Mouse (Mus musculus) heart, embryonic 12.5 days (tissue): ENCODE results near the gene Col7a1. TPM values are rescaled to one million over a fixed set of nuclear protein-coding genes. Genes with fewer than 3 reads are reported as not detected.

Experiments
- ATAC-seq: fragments of 200-750 bp; cut with Nextera tagmentation; 2 replicates; pipeline ENCODE4 v1.8.0; 2017; ENCODE audit warnings: moderate TSS enrichment, moderate library complexity; ENCODE audit not compliant: insufficient number of reproducible peaks, low FRiP score
- H3K27ac ChIP-seq: fragments of 300-500 bp; sonication (generic); 2 replicates; pipeline ENCODE4 v1.5.1; 2016; ENCODE audit warnings: mild to moderate bottlenecking, moderate library complexity; ENCODE audit not compliant: poor library complexity, severe bottlenecking
- H3K27me3 ChIP-seq: fragments of 300-500 bp; sonication (generic); replicated peaks from 2 replicates; pipeline ENCODE4 v1.6.1; 2016; ENCODE audit warnings: mild to moderate bottlenecking, moderate library complexity
- H3K36me3 ChIP-seq: fragments of 300-500 bp; sonication (generic); 2 replicates; pipeline ENCODE4 v1.6.1; 2016; ENCODE audit warnings: mild to moderate bottlenecking, moderate library complexity
- H3K4me1 ChIP-seq: fragments of 300-500 bp; sonication (generic); replicated peaks from 2 replicates; pipeline ENCODE4 v1.6.1; 2016; ENCODE audit warnings: mild to moderate bottlenecking
- H3K4me2 ChIP-seq: fragments of 300-500 bp; sonication (generic); 2 replicates; pipeline ENCODE4 v1.6.1; 2016; ENCODE audit warnings: mild to moderate bottlenecking, moderate library complexity
- H3K4me3 ChIP-seq: fragments of 300-500 bp; sonication (generic); 2 replicates; pipeline ENCODE4 v1.5.1; 2016; ENCODE audit warnings: mild to moderate bottlenecking
- H3K9ac ChIP-seq: fragments of 300-500 bp; sonication (generic); 2 replicates; pipeline ENCODE4 v1.6.1; 2016; ENCODE audit warnings: mild to moderate bottlenecking, moderate library complexity
- H3K9me3 ChIP-seq: fragments of 300-500 bp; sonication (generic); replicated peaks from 2 replicates; pipeline ENCODE4 v1.6.1; 2016; ENCODE audit warnings: mild to moderate bottlenecking, moderate library complexity
- WGBS: fragments of 180-500 bp; shearing (Covaris S2); methylation state at CpG from one replicate; pipeline ENCODE4 v1.1.7; 2016; 5-methylcytosine and 5-hydroxymethylcytosine counted together
- polyA plus RNA-seq: library from polyadenylated mRNA; unstranded; fragments of >200 nt; fragmentation: Nextera tagmentation; extraction: Ambion mirVana; gene quantifications from 2 replicates; pipeline ENCODE4 v1.2.1, GENCODE M21; 2016

Gene Col7a1
- polyA plus RNA-seq, 1 experiment from 2014 or later, result 1.1 TPM

GRCm38 (mm10) chr9:108949231-108949966 lies 4.0 kb upstream of the Col7a1 start:
- Histone ChIP-seq H3K4me3 (no peak overlapping the region), H3K27ac (peak overlapping the region; percentile 71), H3K36me3 (peaks cover 69% of the 10 kb centered on the region), H3K27me3 (peaks cover 26% of the 10 kb centered on the region), H3K4me1 (peaks cover 32% of the 10 kb centered on the region), H3K9ac (peak overlapping the region; percentile 28; the same call in 1 of the 2 replicates), H3K9me3 (no peaks in the 10 kb centered on the region), H3K4me2 (no peak overlapping the region)
- 77% methylated on average over 13 of the region's 13 CpGs for WGBS
- ATAC-seq, result peak; percentile 30; the same call in 1 of the 2 replicates

- Histone ChIP-seq H3K4me1 (peaks cover 32% of the 10 kb centered on the region), H3K9ac (no peak overlapping the region), H3K27me3 (peaks cover 32% of the 10 kb centered on the region), H3K4me2 (no peak overlapping the region), H3K4me3 (no peak overlapping the region), H3K36me3 (peaks cover 61% of the 10 kb centered on the region), H3K9me3 (no peaks in the 10 kb centered on the region), H3K27ac (peak overlapping the region; percentile 71)
- ATAC-seq, result no peak; the same call in 1 of the 2 replicates
- WGBS, result 71% methylated on average over 9 of the region's 9 CpGs
Measured at GRCm38 (mm10) chr9:108949967-108950728, 3.2 kb upstream of the Col7a1 start.

DNA sequence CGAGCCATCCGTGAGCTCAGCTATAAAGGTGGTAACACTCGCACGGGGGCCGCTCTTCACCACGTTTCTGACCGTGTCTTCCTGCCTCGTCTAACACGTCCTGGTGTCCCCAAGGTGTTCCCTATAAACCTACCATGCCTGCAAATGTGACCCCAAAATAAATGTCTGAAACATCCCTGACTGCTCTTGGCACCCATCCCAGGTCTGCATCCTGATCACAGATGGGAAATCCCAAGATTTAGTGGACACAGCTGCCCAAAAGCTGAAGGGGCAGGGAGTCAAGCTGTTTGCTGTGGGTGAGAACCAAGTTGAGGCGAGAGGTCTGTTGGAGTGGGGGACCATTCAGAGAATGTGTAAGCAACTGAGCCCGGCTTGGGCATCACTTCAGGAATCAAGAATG lies 1.9 kb downstream of the Col7a1 start:
- Histone ChIP-seq H3K9me3 (no peaks in the 10 kb centered on the region), H3K4me3 (no peak overlapping the region), H3K4me1 (peaks cover 17% of the 10 kb centered on the region), H3K36me3 (peaks cover 10% of the 10 kb centered on the region), H3K27ac (no peak overlapping the region), H3K9ac (no peak overlapping the region), H3K27me3 (peaks cover 52% of the 10 kb centered on the region), H3K4me2 (no peak overlapping the region)
- ATAC-seq, result no peak
- WGBS, result 89% methylated on average over 11 of the region's 11 CpGs

DNA sequence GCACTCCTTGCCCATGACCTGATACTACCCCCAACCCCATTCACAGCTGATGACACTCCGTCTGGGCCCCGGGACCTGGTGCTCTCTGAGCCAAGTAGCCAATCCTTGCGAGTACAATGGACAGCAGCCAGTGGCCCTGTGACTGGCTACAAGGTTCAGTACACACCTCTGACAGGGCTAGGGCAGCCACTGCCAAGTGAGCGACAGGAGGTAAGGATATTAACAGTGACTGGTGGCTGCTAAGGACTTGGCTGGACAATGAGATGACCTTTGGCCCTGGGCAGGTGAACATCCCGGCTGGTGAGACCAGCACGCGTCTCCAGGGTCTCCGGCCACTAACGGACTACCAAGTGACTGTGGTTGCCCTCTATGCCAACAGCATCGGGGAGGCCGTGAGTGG lies 2.5 kb downstream of the Col7a1 start:
- H3K9ac ChIP-seq, result no peak overlapping the region
- 90% methylated on average over 11 of the region's 11 CpGs for WGBS
- H3K4me1 ChIP-seq, result peaks cover 17% of the 10 kb centered on the region
- H3K4me2 ChIP-seq, result no peak overlapping the region
- H3K27ac ChIP-seq, result no peak overlapping the region
- no peaks in the 10 kb centered on the region for H3K9me3 ChIP-seq
- peaks cover 52% of the 10 kb centered on the region for H3K27me3 ChIP-seq
- H3K4me3 ChIP-seq, result no peak overlapping the region
- no peak for ATAC-seq
- peaks cover 4% of the 10 kb centered on the region for H3K36me3 ChIP-seq

DNA sequence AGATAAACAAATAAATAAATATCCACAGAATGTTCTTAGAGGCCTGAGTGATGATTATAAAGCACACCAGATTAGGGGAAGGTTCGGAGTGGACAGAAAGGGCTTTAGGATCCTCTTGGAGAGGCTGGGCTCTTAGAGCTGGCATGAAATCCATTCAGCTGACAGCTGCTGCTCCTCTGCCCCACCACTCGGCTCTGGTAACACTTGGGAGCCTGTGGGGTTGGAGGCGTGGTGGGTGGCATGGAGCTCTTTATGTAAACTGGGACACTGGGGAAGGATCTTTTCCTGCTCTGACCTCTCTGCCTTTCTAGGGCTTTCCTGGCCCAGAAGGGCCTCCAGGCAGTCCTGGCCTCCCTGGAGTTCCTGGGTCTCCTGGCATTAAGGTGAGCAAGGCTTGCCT lies 10.2 kb downstream of the Col7a1 start:
- Histone ChIP-seq H3K9me3 (no peaks in the 10 kb centered on the region), H3K27me3 (peaks cover 12% of the 10 kb centered on the region; the same call in 1 of the 2 replicates), H3K4me2 (no peak overlapping the region), H3K36me3 (no peaks in the 10 kb centered on the region), H3K4me1 (0 out of 2 replicates have a peak, but pooled peaks cover under 1% of the 10 kb centered on the region), H3K9ac (no peak overlapping the region), H3K27ac (no peak overlapping the region), H3K4me3 (no peak overlapping the region)
- no peak for ATAC-seq
- WGBS, result 61% methylated on average over 3 of the region's 3 CpGs

DNA sequence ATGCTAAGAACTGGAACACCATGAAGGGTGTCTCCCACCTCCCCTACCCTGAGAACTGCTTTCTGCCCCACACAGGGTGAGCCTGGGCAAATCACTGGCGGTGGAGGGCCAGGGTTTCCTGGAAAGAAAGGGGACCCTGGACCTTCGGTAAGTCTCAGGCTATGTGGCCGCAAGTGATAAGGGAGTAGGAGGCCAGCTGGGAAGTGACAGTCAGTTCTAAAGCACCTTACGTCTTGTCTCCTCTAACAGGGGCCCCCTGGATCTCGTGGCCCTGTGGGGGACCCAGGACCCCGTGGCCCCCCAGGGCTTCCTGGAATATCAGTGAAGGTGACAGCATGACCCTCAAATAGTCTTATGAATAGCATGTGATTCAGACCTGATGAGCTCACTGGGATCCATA lies 11.0 kb downstream of the Col7a1 start:
- WGBS, result 73% methylated on average over 6 of the region's 6 CpGs
- Histone ChIP-seq H3K4me3 (no peak overlapping the region), H3K27me3 (peaks cover 8% of the 10 kb centered on the region; the same call in 1 of the 2 replicates), H3K9ac (no peak overlapping the region), H3K4me1 (no peaks in the 10 kb centered on the region), H3K36me3 (no peaks in the 10 kb centered on the region), H3K9me3 (no peaks in the 10 kb centered on the region), H3K27ac (no peak overlapping the region), H3K4me2 (no peak overlapping the region)
- no peak for ATAC-seq

GRCm38 (mm10) chr9:108970623-108971022 lies 17.2 kb downstream of the Col7a1 start:
- no peaks in the 10 kb centered on the region for H3K9me3 ChIP-seq
- no peak overlapping the region for H3K4me2 ChIP-seq
- 71% methylated on average over 8 of the region's 8 CpGs for WGBS

DNA sequence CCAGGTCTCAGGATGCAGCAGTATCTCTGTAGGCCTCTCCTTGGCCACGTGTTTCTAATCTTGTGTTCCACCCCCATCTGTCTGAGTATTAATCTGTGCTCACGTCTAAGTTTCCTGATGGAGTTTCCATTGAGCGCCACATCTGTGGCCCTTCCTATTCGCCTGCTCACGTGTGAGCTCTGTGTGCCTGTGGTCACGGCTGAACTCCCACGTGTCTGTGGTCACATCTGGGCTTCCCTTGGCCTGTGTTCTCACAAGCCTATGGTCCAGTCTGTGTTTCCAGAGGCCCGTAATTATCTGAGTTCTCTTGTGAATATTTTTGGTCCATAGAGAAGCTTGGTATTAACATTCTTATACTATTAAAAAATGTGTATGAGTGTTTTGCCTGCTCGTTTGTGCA lies 23.1 kb downstream of the Col7a1 start:
- no peak overlapping the region for H3K27ac ChIP-seq
- H3K4me2 ChIP-seq, result no peak overlapping the region
- H3K36me3 ChIP-seq, result no peaks in the 10 kb centered on the region
- WGBS, result 77% methylated on average over 9 of the region's 9 CpGs
- no peak overlapping the region for H3K9ac ChIP-seq
- no peak overlapping the region for H3K4me3 ChIP-seq
- H3K4me1 ChIP-seq, result 0 out of 2 replicates have a peak, but pooled peaks cover 3% of the 10 kb centered on the region
- ATAC-seq, result no peak
- H3K27me3 ChIP-seq, result no peaks in the 10 kb centered on the region
- H3K9me3 ChIP-seq, result no peaks in the 10 kb centered on the region

More at GRCm38 (mm10) chr9:108970623-108971022, 17.2 kb downstream of the Col7a1 start:
- no peak for ATAC-seq
- no peak overlapping the region for H3K9ac ChIP-seq
- H3K27me3 ChIP-seq, result no peaks in the 10 kb centered on the region
- no peak overlapping the region for H3K4me3 ChIP-seq
- no peaks in the 10 kb centered on the region for H3K4me1 ChIP-seq
- H3K36me3 ChIP-seq, result no peaks in the 10 kb centered on the region
- H3K27ac ChIP-seq, result no peak overlapping the region

DNA sequence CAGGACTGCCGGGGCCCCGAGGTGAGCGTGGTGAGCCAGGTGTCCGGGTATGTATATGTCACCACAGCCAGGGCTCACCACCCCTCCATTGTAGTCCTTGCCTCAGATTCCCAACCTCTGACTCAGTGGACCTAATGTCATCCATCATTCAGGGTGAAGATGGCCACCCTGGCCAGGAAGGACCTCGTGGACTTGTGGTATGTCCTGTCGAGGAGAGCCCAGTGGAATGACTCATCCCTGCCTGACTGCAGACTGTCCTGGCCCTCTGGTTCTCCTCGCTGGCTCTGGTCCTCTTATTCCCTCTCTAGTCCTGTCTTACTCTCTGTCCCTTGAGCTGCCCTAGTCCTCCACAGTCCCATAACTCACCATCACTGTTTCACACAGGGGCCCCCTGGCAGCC lies 24.6 kb downstream of the Col7a1 start:
- Histone ChIP-seq H3K4me3 (no peak overlapping the region), H3K9me3 (no peaks in the 10 kb centered on the region), H3K27me3 (no peaks in the 10 kb centered on the region), H3K4me1 (0 out of 2 replicates have a peak, but pooled peaks cover 3% of the 10 kb centered on the region), H3K27ac (no peak overlapping the region), H3K4me2 (no peak overlapping the region), H3K9ac (no peak overlapping the region), H3K36me3 (no peaks in the 10 kb centered on the region)
- 63% methylated on average over 7 of the region's 7 CpGs for WGBS
- 0 out of 2 replicates have a peak, but pooled peaks have one; percentile 10 for ATAC-seq

DNA sequence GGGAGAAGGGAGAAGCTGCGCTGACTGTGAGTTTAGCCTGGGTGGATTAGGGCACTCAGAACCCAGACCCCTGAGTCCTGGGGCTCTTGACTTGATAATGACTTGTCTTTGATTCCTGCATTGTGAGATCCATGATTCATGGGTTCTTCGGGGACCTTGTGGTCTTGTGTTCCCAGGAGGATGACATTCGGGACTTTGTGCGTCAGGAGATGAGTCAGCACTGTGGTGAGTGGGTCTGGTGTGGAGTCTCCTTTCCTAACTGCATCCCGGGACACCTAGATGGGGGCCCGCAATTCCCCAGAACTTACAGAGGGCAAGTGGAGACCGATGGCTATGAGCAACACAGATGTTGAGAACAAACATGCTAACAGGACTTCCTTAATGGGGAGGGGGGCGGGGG lies 29.1 kb downstream of the Col7a1 start:
- H3K27me3 ChIP-seq, result no peaks in the 10 kb centered on the region; the same call in 1 of the 2 replicates
- no peak overlapping the region for H3K9ac ChIP-seq
- no peaks in the 10 kb centered on the region for H3K9me3 ChIP-seq
- 77% methylated on average over 8 of the region's 8 CpGs for WGBS
- no peak for ATAC-seq
- H3K27ac ChIP-seq, result no peak overlapping the region
- 0 out of 2 replicates have a peak, but pooled peaks cover 3% of the 10 kb centered on the region for H3K4me1 ChIP-seq
- no peaks in the 10 kb centered on the region for H3K36me3 ChIP-seq
- no peak overlapping the region for H3K4me2 ChIP-seq
- no peak overlapping the region for H3K4me3 ChIP-seq

GRCm38 (mm10) chr9:108983209-108983608 lies 29.8 kb downstream of the Col7a1 start:
- Histone ChIP-seq H3K4me1 (peaks cover 8% of the 10 kb centered on the region), H3K36me3 (no peaks in the 10 kb centered on the region), H3K27ac (no peak overlapping the region), H3K4me2 (no peak overlapping the region), H3K27me3 (no peaks in the 10 kb centered on the region; the same call in 1 of the 2 replicates), H3K9ac (no peak overlapping the region), H3K9me3 (no peaks in the 10 kb centered on the region), H3K4me3 (no peak overlapping the region)
- no peak for ATAC-seq
- 63% methylated on average over 9 of the region's 9 CpGs for WGBS
